Mouse (Mus musculus) right cerebral cortex, postnatal 10 days (tissue): ENCODE measurements at regions not wholly inside any gene's neighbourhood (a gene's known extent, or its start where the extent isn't known, plus 50 kb on each side); places are given as distances from the start of the nearest gene placed in this dataset.

Experiments used
- DNase-seq, 2 experiments: peaks; one replicate each; pipeline ENCODE4 v3.0.0; 2021; ENCODE audit warnings: low spot score in 2 of 2

GRCm38 (mm10) chr12:102057979-102058378 lies 70.6 kb upstream of the Slc24a4 start:
- DNase-seq = no peak

GRCm38 (mm10) chr12:102058428-102058827 lies 70.1 kb upstream of the Slc24a4 start:
- DNase-seq = peak in 1 of 2 experiments; percentile 42

GRCm38 (mm10) chr12:102061096-102061495 lies 67.4 kb upstream of the Slc24a4 start:
- no peak for DNase-seq

- no peak for DNase-seq
Measured at GRCm38 (mm10) chr12:102061657-102062614, 66.6 kb upstream of the Slc24a4 start.

GRCm38 (mm10) chr12:102062648-102063047 lies 65.9 kb upstream of the Slc24a4 start:
- no peak for DNase-seq

- no peak for DNase-seq
Measured at GRCm38 (mm10) chr12:102063211-102063610, 65.3 kb upstream of the Slc24a4 start.

GRCm38 (mm10) chr12:102064710-102065325 lies 63.7 kb upstream of the Slc24a4 start:
- peak; percentile 38 to 50 for DNase-seq

- no peak for DNase-seq
Measured at GRCm38 (mm10) chr12:102067685-102068084, 60.8 kb upstream of the Slc24a4 start.

- no peak for DNase-seq
Measured at GRCm38 (mm10) chr12:102069521-102070201, 58.9 kb upstream of the Slc24a4 start.

- DNase-seq = no peak
Measured at GRCm38 (mm10) chr12:102071888-102072619, 56.5 kb upstream of the Slc24a4 start.

GRCm38 (mm10) chr12:102073540-102073939 lies 55.0 kb upstream of the Slc24a4 start:
- DNase-seq = no peak

- no peak for DNase-seq
Measured at GRCm38 (mm10) chr12:102076298-102076697, 52.2 kb upstream of the Slc24a4 start.
